Mouse (Mus musculus) thymus, adult 2 months (tissue): ENCODE measurements around the gene Foxn2. TPM values are rescaled to one million over a fixed set of nuclear protein-coding genes. Genes with fewer than 3 reads are reported as not detected.

Experiments
- DNase-seq: peaks from one replicate; pipeline ENCODE4 v3.0.0; 2021
- H3K27ac ChIP-seq: fragments of 200-500 bp; 2 replicates; pipeline ENCODE4 v1.5.1; 2012; ENCODE audit warnings: low read length, control low read depth; ENCODE audit not compliant: control insufficient read depth, insufficient read depth
- H3K27me3 ChIP-seq: fragments of 200-500 bp; 2 replicates; pipeline ENCODE4 v1.6.1; 2012; ENCODE audit warnings: mild to moderate bottlenecking, low read length, moderate library complexity, mixed read lengths; ENCODE audit not compliant: control insufficient read depth, insufficient read depth
- H3K36me3 ChIP-seq: fragments of 200-500 bp; 2 replicates; pipeline ENCODE4 v1.6.1; 2012; ENCODE audit warnings: mild to moderate bottlenecking, low read length, moderate library complexity; ENCODE audit not compliant: control insufficient read depth, insufficient read depth
- H3K4me1 ChIP-seq: fragments of 200-500 bp; replicated peaks from 2 replicates; pipeline ENCODE4 v1.6.1; 2012; ENCODE audit warnings: low read length; ENCODE audit not compliant: control insufficient read depth, insufficient read depth
- H3K4me3 ChIP-seq: fragments of 200-500 bp; 2 replicates; pipeline ENCODE4 v1.5.1; 2012; ENCODE audit warnings: mild to moderate bottlenecking, low read length, control low read depth, moderate library complexity; ENCODE audit not compliant: control insufficient read depth, insufficient read depth
- CTCF ChIP-seq: fragments of 200-500 bp; IDR thresholded peaks from 2 replicates; pipeline ENCODE4 v1.5.1; 2012; ENCODE audit warnings: mild to moderate bottlenecking, control low read depth, low read length, moderate library complexity, borderline replicate concordance; ENCODE audit not compliant: control insufficient read depth, poor library complexity, insufficient read depth; ENCODE audit errors: extremely low read depth
- POLR2A ChIP-seq: fragments of 200-500 bp; IDR thresholded peaks from 2 replicates; pipeline ENCODE4 v1.6.1; 2012; ENCODE audit warnings: mild to moderate bottlenecking, low read length, control low read depth, moderate library complexity; ENCODE audit not compliant: control insufficient read depth, poor library complexity, insufficient read depth; ENCODE audit errors: extremely low read depth
- WGBS: fragments of 180-500 bp; shearing (Covaris S2); methylation state at CpG from one replicate; pipeline ENCODE4 v1.1.7; 2018; 5-methylcytosine and 5-hydroxymethylcytosine counted together
- polyA plus RNA-seq: library from polyadenylated mRNA; depleted of rRNA; stranded (reverse); fragments of >200 nt; gene quantifications from 2 replicates; pipeline ENCODE4 v1.2.3, GENCODE M21; 2012

Gene Foxn2
- polyA plus RNA-seq, 1 experiment = 11.0 TPM

- DNase-seq = no peak
- WGBS = 65% methylated on average over 11 of the region's 11 CpGs
These were observed 44.0 kb downstream of the Foxn2 start for GRCm38 (mm10) chr17:88484539-88484938.

GRCm38 (mm10) chr17:88484951-88485350 lies 44.4 kb downstream of the Foxn2 start:
- TF ChIP-seq POLR2A (no peak), CTCF (no peak)
- peaks cover 5% of the 10 kb centered on the region for H3K36me3 ChIP-seq
- 95% methylated on average over 1 of the region's 1 CpGs for WGBS
- H3K4me1 ChIP-seq = no peaks in the 10 kb centered on the region
- no peak overlapping the region for H3K4me3 ChIP-seq
- no peak for DNase-seq
- no peak overlapping the region for H3K27ac ChIP-seq
- H3K27me3 ChIP-seq = no peaks in the 10 kb centered on the region

More at GRCm38 (mm10) chr17:88484539-88484938, 44.0 kb downstream of the Foxn2 start:
- no peak overlapping the region for H3K4me3 ChIP-seq
- no peaks in the 10 kb centered on the region for H3K4me1 ChIP-seq
- H3K27me3 ChIP-seq = no peaks in the 10 kb centered on the region
- TF ChIP-seq CTCF = no peak
- TF ChIP-seq POLR2A = no peak
- peaks cover 5% of the 10 kb centered on the region for H3K36me3 ChIP-seq
- no peak overlapping the region for H3K27ac ChIP-seq

- H3K36me3 ChIP-seq = peaks cover 10% of the 10 kb centered on the region
- DNase-seq = no peak
- no peaks in the 10 kb centered on the region for H3K4me1 ChIP-seq
- H3K4me3 ChIP-seq = no peak overlapping the region
- 97% methylated on average over 10 of the region's 10 CpGs for WGBS
- H3K27ac ChIP-seq = no peak overlapping the region
- H3K27me3 ChIP-seq = no peaks in the 10 kb centered on the region
- TF ChIP-seq CTCF (no peak), POLR2A (no peak)
These were observed 50.0 kb downstream of the Foxn2 start for GRCm38 (mm10) chr17:88490546-88490945.

GRCm38 (mm10) chr17:88491366-88492106 lies 51.0 kb downstream of the Foxn2 start:
- Histone ChIP-seq H3K27ac (no peak overlapping the region), H3K27me3 (no peaks in the 10 kb centered on the region), H3K36me3 (peaks cover 9% of the 10 kb centered on the region), H3K4me1 (no peaks in the 10 kb centered on the region), H3K4me3 (no peak overlapping the region)
- TF ChIP-seq POLR2A (no peak), CTCF (no peak)
- DNase-seq = peak; percentile 22
- WGBS = 96% methylated on average over 13 of the region's 13 CpGs

GRCm38 (mm10) chr17:88492107-88492460 lies 51.6 kb downstream of the Foxn2 start:
- Histone ChIP-seq H3K27ac (no peak overlapping the region), H3K27me3 (no peaks in the 10 kb centered on the region), H3K4me3 (no peak overlapping the region), H3K4me1 (no peaks in the 10 kb centered on the region), H3K36me3 (peaks cover 4% of the 10 kb centered on the region; the same call in 1 of the 2 replicates)
- WGBS = 99% methylated on average over 5 of the region's 5 CpGs
- DNase-seq = no peak
- TF ChIP-seq POLR2A (no peak), CTCF (no peak)

- H3K27me3 ChIP-seq = no peaks in the 10 kb centered on the region
- H3K27ac ChIP-seq = no peak overlapping the region
- no peaks in the 10 kb centered on the region for H3K4me1 ChIP-seq
- DNase-seq = no peak
- no peak for TF ChIP-seq CTCF
- no peak for TF ChIP-seq POLR2A
- WGBS = 96% methylated on average over 9 of the region's 9 CpGs
- no peak overlapping the region for H3K4me3 ChIP-seq
- peaks cover 4% of the 10 kb centered on the region; the same call in 1 of the 2 replicates for H3K36me3 ChIP-seq
These were observed 53.0 kb downstream of the Foxn2 start for GRCm38 (mm10) chr17:88493551-88493950.

- TF ChIP-seq CTCF (no peak), POLR2A (no peak)
- Histone ChIP-seq H3K27ac (no peak overlapping the region), H3K4me1 (no peaks in the 10 kb centered on the region), H3K36me3 (peaks cover 4% of the 10 kb centered on the region; the same call in 1 of the 2 replicates), H3K27me3 (no peaks in the 10 kb centered on the region), H3K4me3 (no peak overlapping the region)
- no peak for DNase-seq
- 96% methylated on average over 14 of the region's 14 CpGs for WGBS
These were observed 53.7 kb downstream of the Foxn2 start for GRCm38 (mm10) chr17:88494121-88494771.
